Mouse (Mus musculus) forebrain, embryonic 16.5 days (tissue): ENCODE results near the gene Gabra1. TPM values are rescaled to one million over a fixed set of nuclear protein-coding genes. Genes with fewer than 3 reads are reported as not detected.

Experiments
- ATAC-seq: fragments of 200-750 bp; cut with Nextera tagmentation; 2 replicates; pipeline ENCODE4 v1.8.0; 2017; ENCODE audit warnings: mild to moderate bottlenecking, moderate library complexity
- H3K27ac ChIP-seq: fragments of 300-500 bp; sonication (generic); 2 replicates; pipeline ENCODE4 v1.5.1; 2014; ENCODE audit warnings: low read length, control low read depth
- H3K27me3 ChIP-seq: fragments of 300-500 bp; sonication (generic); replicated peaks from 2 replicates; pipeline ENCODE4 v1.6.1; 2014; ENCODE audit warnings: low read length; ENCODE audit not compliant: control insufficient read depth, insufficient read depth
- H3K36me3 ChIP-seq: fragments of 300-500 bp; sonication (generic); 2 replicates; pipeline ENCODE4 v1.6.1; 2014; ENCODE audit not compliant: control insufficient read depth, insufficient read depth
- H3K4me1 ChIP-seq: fragments of 300-500 bp; sonication (generic); replicated peaks from 2 replicates; pipeline ENCODE4 v1.6.1; 2014; ENCODE audit warnings: low read length; ENCODE audit not compliant: control insufficient read depth, insufficient read depth
- H3K4me2 ChIP-seq: fragments of 300-500 bp; sonication (generic); 2 replicates; pipeline ENCODE4 v1.6.1; 2014; ENCODE audit warnings: mild to moderate bottlenecking, low read length, control low read depth
- H3K4me3 ChIP-seq: fragments of 300-500 bp; sonication (generic); replicated peaks from 2 replicates; pipeline ENCODE4 v1.5.1; 2014; ENCODE audit warnings: mild to moderate bottlenecking, low read length, control low read depth
- H3K9ac ChIP-seq: fragments of 300-500 bp; sonication (generic); replicated peaks from 2 replicates; pipeline ENCODE4 v1.6.1; 2014; ENCODE audit warnings: low read depth, low read length, control low read depth
- H3K9me3 ChIP-seq: fragments of 300-500 bp; sonication (generic); 2 replicates; pipeline ENCODE4 v1.6.1; 2016; ENCODE audit warnings: low read length; ENCODE audit not compliant: control insufficient read depth
- WGBS: fragments of 180-500 bp; shearing (Covaris S2); extraction: QIAGEN DNeasy Blood & Tissue Kit; methylation state at CpG from one replicate; pipeline ENCODE4 v1.1.7; 2014; 5-methylcytosine and 5-hydroxymethylcytosine counted together
- polyA plus RNA-seq: library from polyadenylated mRNA; unstranded; fragments of >200 nt; fragmentation: Nextera tagmentation; extraction: Ambion mirVana; gene quantifications from 2 replicates; pipeline ENCODE4 v1.2.1, GENCODE M21; 2015

Gene Gabra1
- polyA plus RNA-seq, 1 experiment from 2014 or later = 18.0 TPM

- no peak overlapping the region for H3K27ac ChIP-seq
- WGBS = 92% methylated on average over 2 of the region's 2 CpGs
- no peak overlapping the region for H3K4me3 ChIP-seq
- no peak overlapping the region for H3K4me2 ChIP-seq
- no peaks in the 10 kb centered on the region for H3K4me1 ChIP-seq
- no peaks in the 10 kb centered on the region for H3K36me3 ChIP-seq
- H3K27me3 ChIP-seq = no peaks in the 10 kb centered on the region
- H3K9me3 ChIP-seq = no peaks in the 10 kb centered on the region
- no peak overlapping the region for H3K9ac ChIP-seq
- ATAC-seq = no peak
These were observed 87.2 kb downstream of the Gabra1 start for GRCm38 (mm10) chr11:42095556-42095955.

Other genes with a start within 250 kb of the Gabra1 start
- gene Gabrg2, start 182.1 kb downstream of the Gabra1 start, polyA plus RNA-seq = 87.9 and 93.7 TPM in 2 replicates
- gene Gabra6, start 138.1 kb upstream of the Gabra1 start, polyA plus RNA-seq = not detected in 2 replicates
- 24.2 and 32.3 TPM in 2 replicates for gene Gabrb2, start 236.8 kb upstream of the Gabra1 start, polyA plus RNA-seq